Mouse (Mus musculus) right cerebral cortex, postnatal 14 days (tissue): ENCODE data around the gene Ddost.
"Not testable (repeated sequence)": the region's sequence is repeated elsewhere in the genome, so short reads cannot be mapped to it uniquely, and the experiment has no call there.

Source experiments
- DNase-seq: peaks from one replicate; pipeline ENCODE4 v3.0.0; 2022

Ddost gene

GRCm38 (mm10) chr4:138312105-138312504 is 7.6 kb downstream of the Ddost start:
- DNase-seq, result no peak

GRCm38 (mm10) chr4:138313021-138313420 is 8.5 kb downstream of the Ddost start:
- no peak for DNase-seq

- DNase-seq, result no peak
Measured at GRCm38 (mm10) chr4:138313795-138314194, 9.3 kb downstream of the Ddost start.

GRCm38 (mm10) chr4:138315781-138316180 is 11.3 kb downstream of the Ddost start:
- DNase-seq, result no peak

- no peak for DNase-seq
Measured at GRCm38 (mm10) chr4:138316369-138316768, 11.8 kb downstream of the Ddost start.

- DNase-seq, result peak; percentile 72
Measured at GRCm38 (mm10) chr4:138318509-138319266, 14.2 kb downstream of the Ddost start.

- peak; percentile 80 for DNase-seq
Measured at GRCm38 (mm10) chr4:138319508-138319907, 15.0 kb downstream of the Ddost start.

DNA sequence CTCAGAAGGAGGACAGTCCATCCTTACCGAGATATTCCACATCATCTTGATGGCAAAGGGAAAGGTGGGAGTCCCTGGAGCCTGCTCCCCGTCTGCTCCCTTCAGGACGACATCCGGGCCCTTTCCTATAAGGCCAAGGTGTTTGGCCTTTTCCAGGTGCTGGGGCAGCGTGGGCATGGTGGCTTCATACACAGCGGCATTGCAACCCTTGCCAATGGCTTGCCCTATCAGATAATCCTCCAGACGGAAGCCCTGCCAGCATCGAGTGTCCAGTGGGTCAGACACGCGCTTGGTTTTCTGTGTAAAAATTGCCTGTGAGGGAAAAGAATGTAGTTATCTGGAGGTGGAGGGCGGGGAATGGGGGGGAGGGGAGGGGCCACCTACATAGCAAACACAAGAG is 16.2 kb downstream of the Ddost start:
- DNase-seq, result no peak

DNA sequence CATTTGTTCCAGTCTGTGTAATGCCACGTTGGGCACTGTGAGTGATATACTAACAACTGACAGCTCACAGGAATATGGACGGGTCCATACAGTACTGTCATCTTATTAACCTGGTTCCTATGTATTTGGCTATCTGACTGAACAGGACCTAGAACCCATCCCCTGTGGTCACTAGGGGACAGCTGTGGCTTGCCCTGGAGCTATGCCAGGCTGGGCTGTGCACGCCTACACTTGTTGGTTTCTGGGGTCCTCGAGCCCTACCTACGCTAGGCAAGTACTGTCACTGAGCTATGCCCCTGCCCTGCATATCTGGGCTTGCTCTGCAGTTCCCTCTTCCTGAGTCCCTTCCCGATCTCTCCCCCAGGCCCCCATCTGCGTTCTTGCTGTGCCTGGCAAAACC is 17.0 kb downstream of the Ddost start:
- DNase-seq, result no peak

- DNase-seq, result no peak
Measured at GRCm38 (mm10) chr4:138322692-138323091, 18.2 kb downstream of the Ddost start.

DNA sequence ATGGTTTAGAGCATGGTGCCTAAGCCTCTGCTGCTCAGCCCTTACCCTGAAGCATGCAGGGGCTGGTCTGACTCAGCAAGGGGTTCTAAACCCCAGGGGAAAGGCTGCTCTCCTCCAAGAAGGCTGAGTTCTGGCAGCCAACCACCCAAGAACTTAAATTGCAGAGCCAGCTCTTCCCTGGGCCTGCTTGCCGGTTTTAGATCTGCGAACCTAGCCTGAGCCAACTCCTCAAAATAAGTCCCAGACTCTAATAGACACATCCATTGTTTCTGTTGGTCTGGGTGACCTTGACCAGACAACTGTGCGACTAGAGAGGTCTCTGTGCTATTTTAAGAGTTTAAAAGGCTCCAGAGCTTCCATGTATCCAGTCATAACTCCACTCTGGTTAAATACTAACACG is 19.2 kb downstream of the Ddost start:
- no peak for DNase-seq

GRCm38 (mm10) chr4:138324451-138324850 is 19.9 kb downstream of the Ddost start:
- no peak for DNase-seq

DNA sequence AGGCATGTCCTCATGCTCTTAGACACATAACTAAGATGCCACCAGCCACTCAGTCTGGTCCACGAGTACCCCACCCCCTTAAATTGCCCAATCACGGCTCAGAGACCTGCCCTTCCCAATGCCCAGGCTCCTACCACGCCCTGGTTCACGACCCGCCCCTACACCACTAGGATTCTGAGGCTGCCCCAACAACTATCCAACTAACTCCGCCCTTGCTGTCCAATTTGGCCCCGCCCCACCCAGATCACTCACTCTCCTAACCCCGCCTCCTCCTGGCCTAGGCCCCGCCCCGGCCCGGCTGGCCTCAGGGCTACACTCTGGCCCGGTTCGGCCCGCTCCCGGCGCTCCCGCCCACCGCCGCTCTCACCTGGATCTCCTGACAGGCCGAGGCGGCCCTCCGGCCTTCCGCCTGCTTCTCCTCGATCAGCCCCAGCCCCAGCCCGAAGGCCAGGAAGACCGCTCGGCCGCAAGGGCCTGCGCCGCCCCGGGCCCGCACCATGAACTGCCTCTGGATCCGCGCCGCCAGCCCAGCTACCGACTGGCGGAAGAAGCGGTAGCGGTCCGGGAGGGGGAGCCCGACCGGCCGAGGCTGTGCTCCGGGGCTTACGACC is 21.0 kb downstream of the Ddost start:
- peak; percentile 83 for DNase-seq

GRCm38 (mm10) chr4:138326077-138326695 is 21.7 kb downstream of the Ddost start, which contains the start of gene Pink1:
Gene Pink1 (minus strand): TSS chr4:138326307.
- DNase-seq, result peak; percentile 88

DNA sequence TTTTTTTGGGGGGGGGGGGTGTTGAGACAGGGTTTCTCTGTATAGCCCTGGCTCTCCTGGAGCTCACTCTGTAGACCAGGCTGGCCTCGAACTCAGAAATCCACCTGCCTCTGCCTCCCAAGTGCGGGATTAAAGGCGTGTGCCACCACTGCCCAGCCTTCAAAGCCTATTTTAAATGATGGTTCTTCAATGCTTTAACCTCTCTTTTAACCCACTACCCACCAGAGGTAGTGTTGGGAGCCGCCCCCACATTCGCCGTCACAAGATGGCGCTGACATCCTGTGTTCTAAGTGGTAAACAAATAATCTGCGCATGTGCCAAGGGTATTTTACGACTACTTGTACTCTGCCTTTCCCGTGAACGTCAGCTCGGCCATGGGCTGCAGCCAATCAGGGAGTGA is 22.6 kb downstream of the Ddost start:
- not testable (repeated sequence) for DNase-seq

GRCm38 (mm10) chr4:138327891-138328470 is 23.5 kb downstream of the Ddost start:
- no peak for DNase-seq

DNA sequence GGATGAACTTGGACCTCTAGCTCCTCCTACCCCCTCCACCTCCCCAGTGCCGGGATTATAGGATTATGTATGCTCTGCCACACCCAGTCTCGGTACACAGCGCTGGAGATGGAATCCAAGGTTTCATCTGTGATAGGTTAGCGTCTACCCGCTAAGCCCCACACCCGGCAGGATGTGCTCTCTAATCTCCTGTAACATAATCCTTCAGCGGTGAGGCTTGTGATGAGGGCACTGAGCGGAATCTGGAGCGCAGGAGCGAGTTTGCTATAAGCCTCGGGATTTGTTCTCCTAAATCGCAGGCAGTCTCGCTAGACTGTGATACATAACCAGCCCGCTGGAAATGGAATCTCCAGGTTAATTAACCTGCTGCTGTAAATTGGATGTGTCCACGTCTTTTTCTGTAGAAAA is 25.7 kb downstream of the Ddost start:
- no peak for DNase-seq

DNA sequence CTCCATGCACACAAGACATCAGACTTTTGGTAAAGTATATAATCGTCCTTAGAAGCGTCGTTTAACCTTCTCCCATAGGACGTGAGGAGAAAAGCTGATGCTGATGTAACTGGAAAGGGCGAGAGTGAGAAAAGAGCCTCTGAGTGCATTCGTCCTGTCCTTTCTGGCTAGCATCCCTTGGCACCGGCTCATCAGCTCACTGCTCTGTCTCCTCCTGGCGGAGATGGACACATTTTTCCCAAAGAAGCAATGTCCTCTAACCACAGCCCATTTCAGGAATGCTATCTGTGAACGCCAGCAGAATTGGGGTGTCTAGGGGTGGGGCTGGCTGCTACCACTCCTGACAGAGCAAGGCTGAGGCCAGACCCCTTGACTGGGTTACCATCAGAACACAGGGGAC is 27.1 kb downstream of the Ddost start:
- DNase-seq, result no peak

- DNase-seq, result no peak
Measured at GRCm38 (mm10) chr4:138333135-138333534, 28.6 kb downstream of the Ddost start.

DNA sequence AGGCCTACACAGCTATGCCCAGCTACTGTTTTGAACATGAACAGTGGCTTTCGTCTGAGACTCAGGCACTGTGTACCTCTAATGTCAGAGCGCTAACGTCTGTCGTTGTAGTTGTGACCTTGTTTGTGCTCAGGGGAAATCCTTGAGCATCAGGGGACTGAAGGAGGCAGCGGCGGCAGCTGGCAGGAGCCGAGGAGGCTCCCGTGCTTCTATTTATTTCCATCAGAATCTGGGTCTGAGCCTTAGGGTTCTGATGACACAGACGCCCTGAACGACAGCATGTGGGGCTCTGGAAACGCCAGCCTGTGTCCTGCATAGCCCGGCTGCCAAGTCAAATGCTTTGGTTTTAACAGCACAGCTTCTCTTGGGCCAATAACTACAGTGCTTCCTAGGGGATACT is 30.5 kb downstream of the Ddost start:
- DNase-seq, result no peak

GRCm38 (mm10) chr4:138335648-138336047 is 31.1 kb downstream of the Ddost start:
- DNase-seq, result no peak

DNA sequence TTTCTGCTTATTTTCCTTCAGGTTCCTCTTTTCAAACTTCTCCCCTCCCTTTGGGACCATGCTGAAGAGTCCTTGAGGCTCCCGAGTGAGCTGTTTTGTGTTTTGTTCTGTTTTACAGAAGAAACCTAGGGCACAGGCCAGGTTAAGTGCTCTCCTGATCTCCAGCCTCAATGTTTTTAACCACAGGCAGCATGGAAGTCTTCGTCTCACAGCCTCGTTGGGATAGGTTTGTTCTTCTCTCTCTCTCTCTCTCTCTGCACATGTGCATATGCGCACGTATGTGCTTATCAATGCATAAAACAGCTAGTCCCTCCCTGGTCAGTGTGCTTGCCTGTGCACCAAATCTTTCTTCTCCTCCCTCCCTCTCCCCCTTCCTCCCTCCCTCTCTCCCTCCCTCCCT is 32.3 kb downstream of the Ddost start:
- DNase-seq, result no peak

GRCm38 (mm10) chr4:138337341-138337740 is 32.8 kb downstream of the Ddost start:
- DNase-seq, result no peak

GRCm38 (mm10) chr4:138339963-138340362 is 35.4 kb downstream of the Ddost start:
- peak; percentile 54 for DNase-seq
